Mouse (Mus musculus) embryonic facial prominence, embryonic 12.5 days (tissue): ENCODE results near the gene Acad11. TPM values are rescaled to one million over a fixed set of nuclear protein-coding genes. Genes with fewer than 3 reads are reported as not detected.

Source experiments
- ATAC-seq: fragments of 200-750 bp; cut with Nextera tagmentation; 2 replicates; pipeline ENCODE4 v1.8.0; 2017; ENCODE audit not compliant: insufficient number of reproducible peaks, insufficient read depth, low FRiP score, low TSS enrichment
- H3K27ac ChIP-seq: fragments of 300-500 bp; sonication (generic); 2 replicates; pipeline ENCODE4 v1.5.1; 2016; ENCODE audit warnings: mild to moderate bottlenecking
- H3K27me3 ChIP-seq: fragments of 300-500 bp; sonication (generic); 2 replicates; pipeline ENCODE4 v1.6.1; 2016; ENCODE audit warnings: mild to moderate bottlenecking, moderate library complexity
- H3K36me3 ChIP-seq: fragments of 300-500 bp; sonication (generic); 2 replicates; pipeline ENCODE4 v1.6.1; 2016; ENCODE audit warnings: mild to moderate bottlenecking
- H3K4me1 ChIP-seq: fragments of 300-500 bp; sonication (generic); 2 replicates; pipeline ENCODE4 v1.6.1; 2016
- H3K4me2 ChIP-seq: fragments of 300-500 bp; sonication (generic); replicated peaks from 2 replicates; pipeline ENCODE4 v1.6.1; 2016; ENCODE audit warnings: mild to moderate bottlenecking, moderate library complexity
- H3K4me3 ChIP-seq: fragments of 300-500 bp; sonication (generic); 2 replicates; pipeline ENCODE4 v1.5.1; 2016; ENCODE audit warnings: mild to moderate bottlenecking
- H3K9ac ChIP-seq: fragments of 300-500 bp; sonication (generic); 2 replicates; pipeline ENCODE4 v1.6.1; 2016; ENCODE audit warnings: mild to moderate bottlenecking, moderate library complexity
- H3K9me3 ChIP-seq: fragments of 300-500 bp; sonication (generic); 2 replicates; pipeline ENCODE4 v1.6.1; 2016; ENCODE audit warnings: mild to moderate bottlenecking, moderate library complexity
- WGBS: fragments of 180-500 bp; shearing (Covaris S2); methylation state at CpG from one replicate; pipeline ENCODE4 v1.1.7; 2016; 5-methylcytosine and 5-hydroxymethylcytosine counted together
- polyA plus RNA-seq: library from polyadenylated mRNA; unstranded; fragments of >200 nt; fragmentation: Nextera tagmentation; extraction: Ambion mirVana; gene quantifications from 2 replicates; pipeline ENCODE4 v1.2.1, GENCODE M21; 2016

The Acad11 gene
- polyA plus RNA-seq, 1 experiment from 2014 or later = 9.9 TPM

GRCm38 (mm10) chr9:104108571-104109143, 45.5 kb downstream of the Acad11 start:
- Histone ChIP-seq H3K36me3 (no peaks in the 10 kb centered on the region), H3K9ac (no peak overlapping the region), H3K4me2 (no peak overlapping the region), H3K27me3 (no peaks in the 10 kb centered on the region), H3K4me3 (no peak overlapping the region), H3K4me1 (0 out of 2 replicates have a peak, but pooled peaks cover 6% of the 10 kb centered on the region), H3K9me3 (peaks cover 5% of the 10 kb centered on the region; the same call in 1 of the 2 replicates), H3K27ac (0 out of 2 replicates have a peak overlapping the region, but pooled peaks have one; percentile 60)
- WGBS = 56% methylated on average over 2 of the region's 2 CpGs
- ATAC-seq = no peak

GRCm38 (mm10) chr9:104109151-104109550, 46.0 kb downstream of the Acad11 start:
- peaks cover 5% of the 10 kb centered on the region; the same call in 1 of the 2 replicates for H3K9me3 ChIP-seq
- H3K4me1 ChIP-seq = 0 out of 2 replicates have a peak, but pooled peaks cover 6% of the 10 kb centered on the region
- no peaks in the 10 kb centered on the region for H3K27me3 ChIP-seq
- 74% methylated on average over 5 of the region's 5 CpGs for WGBS
- H3K9ac ChIP-seq = no peak overlapping the region
- no peaks in the 10 kb centered on the region for H3K36me3 ChIP-seq
- 0 out of 2 replicates have a peak overlapping the region, but pooled peaks have one; percentile 60 for H3K27ac ChIP-seq
- ATAC-seq = no peak
- H3K4me3 ChIP-seq = no peak overlapping the region
- H3K4me2 ChIP-seq = no peak overlapping the region

GRCm38 (mm10) chr9:104123101-104123500, 59.9 kb downstream of the Acad11 start:
- Histone ChIP-seq H3K4me1 (peaks cover 6% of the 10 kb centered on the region), H3K27me3 (no peaks in the 10 kb centered on the region), H3K36me3 (no peaks in the 10 kb centered on the region), H3K4me3 (no peak overlapping the region), H3K9me3 (no peaks in the 10 kb centered on the region), H3K9ac (no peak overlapping the region), H3K27ac (peak overlapping the region; percentile 24; the same call in 1 of the 2 replicates), H3K4me2 (no peak overlapping the region)
- ATAC-seq = no peak
- WGBS = 61% methylated on average over 5 of the region's 5 CpGs

- Histone ChIP-seq H3K4me1 (peaks cover 1% of the 10 kb centered on the region), H3K9me3 (no peaks in the 10 kb centered on the region), H3K4me2 (no peak overlapping the region), H3K27ac (0 out of 2 replicates have a peak overlapping the region, but pooled peaks have one; percentile 24), H3K36me3 (no peaks in the 10 kb centered on the region), H3K9ac (no peak overlapping the region), H3K27me3 (no peaks in the 10 kb centered on the region), H3K4me3 (no peak overlapping the region)
- no peak for ATAC-seq
- 42% methylated on average over 5 of the region's 5 CpGs for WGBS
Observed at GRCm38 (mm10) chr9:104123622-104124021, 60.4 kb downstream of the Acad11 start.

DNA sequence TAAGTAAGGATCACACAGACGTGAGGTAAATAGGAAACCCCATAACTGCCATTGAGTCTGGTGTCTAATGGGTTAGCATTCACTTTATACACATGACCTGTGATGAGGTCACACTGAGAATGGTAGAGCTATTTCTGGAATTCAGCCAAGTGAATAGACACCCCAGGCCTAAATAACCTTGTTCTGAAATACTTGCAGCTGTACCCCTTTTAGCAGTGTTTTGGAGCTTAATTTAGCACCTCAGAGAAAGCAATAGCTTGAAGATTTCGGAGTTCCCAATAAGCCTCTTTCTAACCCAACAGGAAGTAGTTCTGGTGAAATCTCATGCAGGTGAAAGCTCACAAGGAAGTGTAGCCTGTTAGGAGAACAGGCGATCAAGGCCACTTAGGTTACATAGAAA, 63.7 kb downstream of the Acad11 start, which contains the start of gene Ackr4:
TSS of gene Ackr4 (minus strand) at position 101 of the 400 bp plus-strand sequence.
- Histone ChIP-seq H3K9me3 (no peaks in the 10 kb centered on the region), H3K36me3 (no peaks in the 10 kb centered on the region), H3K9ac (no peak within 1 kb of the TSS), H3K27ac (0 out of 2 replicates have a peak within 1 kb of the TSS, but pooled peaks have one; percentile 37), H3K4me3 (no peak within 1 kb of the TSS), H3K4me1 (no peaks in the 10 kb centered on the region; the same call in none of the 2 replicates), H3K4me2 (no peak within 1 kb of the TSS), H3K27me3 (no peaks in the 10 kb centered on the region)
- 71% methylated on average over 3 of the region's 3 CpGs for WGBS
- ATAC-seq = no peak

- no peaks in the 10 kb centered on the region for H3K36me3 ChIP-seq
- no peaks in the 10 kb centered on the region; the same call in none of the 2 replicates for H3K4me1 ChIP-seq
- WGBS = 74% methylated on average over 2 of the region's 2 CpGs
- ATAC-seq = no peak
- H3K9ac ChIP-seq = no peak overlapping the region
- H3K27ac ChIP-seq = no peak overlapping the region
- H3K4me2 ChIP-seq = no peak overlapping the region
- H3K27me3 ChIP-seq = no peaks in the 10 kb centered on the region
- H3K4me3 ChIP-seq = no peak overlapping the region
- H3K9me3 ChIP-seq = no peaks in the 10 kb centered on the region
Observed at GRCm38 (mm10) chr9:104128110-104128509, 64.9 kb downstream of the Acad11 start.

- H3K4me3 ChIP-seq = no peak overlapping the region
- no peaks in the 10 kb centered on the region for H3K9me3 ChIP-seq
- no peaks in the 10 kb centered on the region for H3K27me3 ChIP-seq
- WGBS = 84% methylated on average over 9 of the region's 9 CpGs
- H3K36me3 ChIP-seq = no peaks in the 10 kb centered on the region
- no peaks in the 10 kb centered on the region for H3K4me1 ChIP-seq
- H3K9ac ChIP-seq = no peak overlapping the region
- no peak for ATAC-seq
- no peak overlapping the region for H3K4me2 ChIP-seq
- H3K27ac ChIP-seq = no peak overlapping the region
Observed at GRCm38 (mm10) chr9:104130141-104130755, 67.1 kb downstream of the Acad11 start.

DNA sequence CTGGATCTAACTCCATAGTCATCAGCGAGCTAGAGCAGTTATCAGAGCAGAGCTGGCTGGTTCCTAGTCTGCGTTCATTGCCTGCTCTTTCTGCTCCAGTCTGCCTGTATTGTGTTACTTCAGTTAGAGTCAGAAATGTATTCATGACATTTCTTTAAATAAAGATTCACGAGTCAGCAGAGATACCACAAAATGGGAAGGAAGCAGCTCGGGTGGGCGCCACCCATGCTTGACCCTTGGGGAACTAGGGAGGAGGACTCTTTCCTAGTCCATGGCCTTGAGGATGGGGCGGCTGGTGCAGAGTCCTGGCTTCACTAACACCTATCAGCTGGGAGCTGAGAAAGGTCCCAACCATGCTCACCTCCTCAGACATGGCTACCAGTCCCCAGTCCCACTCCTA, 77.2 kb downstream of the Acad11 start:
- Histone ChIP-seq H3K9me3 (no peaks in the 10 kb centered on the region), H3K27me3 (no peaks in the 10 kb centered on the region), H3K4me1 (no peaks in the 10 kb centered on the region), H3K9ac (no peak overlapping the region), H3K36me3 (no peaks in the 10 kb centered on the region), H3K4me2 (no peak overlapping the region), H3K27ac (no peak overlapping the region), H3K4me3 (no peak overlapping the region)
- WGBS = 89% methylated on average over 6 of the region's 6 CpGs
- no peak for ATAC-seq

DNA sequence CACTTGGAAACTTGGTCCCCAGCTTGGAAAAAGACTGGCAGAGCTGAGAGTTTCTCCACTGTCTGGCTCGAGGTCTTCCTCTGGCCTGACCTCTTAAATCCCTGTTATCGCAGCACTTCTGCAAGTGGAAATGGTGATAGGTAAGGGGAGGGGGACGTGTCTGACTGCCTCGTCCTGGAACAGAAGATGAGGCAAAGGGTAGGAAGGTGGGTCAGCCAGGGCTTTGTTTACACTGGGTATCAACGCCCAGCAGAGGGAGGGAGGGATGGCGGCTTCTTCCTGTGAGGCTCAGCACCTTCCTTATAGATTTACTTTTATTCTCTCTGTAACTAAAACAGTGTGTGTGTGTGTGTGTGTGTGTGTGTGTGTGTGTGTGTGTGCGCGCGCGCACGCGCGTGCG, 79.6 kb downstream of the Acad11 start:
- Histone ChIP-seq H3K36me3 (no peaks in the 10 kb centered on the region), H3K27me3 (no peaks in the 10 kb centered on the region), H3K9me3 (no peaks in the 10 kb centered on the region), H3K4me1 (no peaks in the 10 kb centered on the region), H3K9ac (no peak overlapping the region), H3K4me3 (no peak overlapping the region), H3K4me2 (no peak overlapping the region), H3K27ac (no peak overlapping the region)
- no peak for ATAC-seq
- WGBS = 79% methylated on average over 14 of the region's 14 CpGs

DNA sequence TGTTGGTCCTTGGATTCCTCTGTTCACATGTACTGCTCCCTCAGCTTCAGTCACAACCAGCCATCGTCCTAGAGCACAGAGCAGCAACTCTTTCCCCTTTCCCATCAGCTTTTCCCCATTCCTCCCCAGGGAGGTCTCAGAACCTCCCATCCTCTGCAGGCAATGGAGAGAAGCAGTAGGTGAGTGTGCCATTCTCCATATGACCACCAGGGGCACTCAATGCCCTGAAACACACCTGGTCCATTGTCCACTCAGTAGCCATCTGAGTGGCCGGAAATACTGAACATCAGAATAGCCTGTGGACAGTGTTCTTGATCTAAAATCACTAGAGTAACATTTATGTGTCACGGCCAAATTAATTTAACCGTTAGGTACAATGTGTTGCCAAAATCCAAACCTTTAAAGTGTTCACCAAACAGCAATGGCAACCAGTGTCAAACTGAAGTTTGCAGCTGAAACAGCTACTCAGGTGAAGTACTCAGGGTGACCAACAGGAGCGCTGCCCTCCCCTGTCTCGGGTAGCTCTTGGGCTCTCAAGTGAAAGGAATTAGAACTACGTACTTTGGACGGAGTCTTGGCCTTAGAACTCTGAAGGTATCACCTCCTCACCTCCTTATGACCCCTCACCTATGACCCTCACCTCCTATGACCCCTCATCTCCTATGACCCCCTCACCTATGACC, 81.3 kb downstream of the Acad11 start:
- H3K4me3 ChIP-seq = no peak overlapping the region
- no peaks in the 10 kb centered on the region for H3K4me1 ChIP-seq
- no peak overlapping the region for H3K27ac ChIP-seq
- no peaks in the 10 kb centered on the region for H3K36me3 ChIP-seq
- no peak for ATAC-seq
- no peak overlapping the region for H3K9ac ChIP-seq
- H3K27me3 ChIP-seq = no peaks in the 10 kb centered on the region
- H3K4me2 ChIP-seq = no peak overlapping the region
- 73% methylated on average over 8 of the region's 8 CpGs for WGBS
- H3K9me3 ChIP-seq = no peaks in the 10 kb centered on the region

- ATAC-seq = no peak
- Histone ChIP-seq H3K4me2 (no peak overlapping the region), H3K27ac (no peak overlapping the region), H3K9ac (no peak overlapping the region), H3K4me1 (no peaks in the 10 kb centered on the region), H3K36me3 (peaks cover 18% of the 10 kb centered on the region), H3K27me3 (no peaks in the 10 kb centered on the region), H3K4me3 (no peak overlapping the region), H3K9me3 (no peaks in the 10 kb centered on the region)
- WGBS = 87% methylated on average over 7 of the region's 7 CpGs
Observed at GRCm38 (mm10) chr9:104146683-104147082, 83.5 kb downstream of the Acad11 start.

DNA sequence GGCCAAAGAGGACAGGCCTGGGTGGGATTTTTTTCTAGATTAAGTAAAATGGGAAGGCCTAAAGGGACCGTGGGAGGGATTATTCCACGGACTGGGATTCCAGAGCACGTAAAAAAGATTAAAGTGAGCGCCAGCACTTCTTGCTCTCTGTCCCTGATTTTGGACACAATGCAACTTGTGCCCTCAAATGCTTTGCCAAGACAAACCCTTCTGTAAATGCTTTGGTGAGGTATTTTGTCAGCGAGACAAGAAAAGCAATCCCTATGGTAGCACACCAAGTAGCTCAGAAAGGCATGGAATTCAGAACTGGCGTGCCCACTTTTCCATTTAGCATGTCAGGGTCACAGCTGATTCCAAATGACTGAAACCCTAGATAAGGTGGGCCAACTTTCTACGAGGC, 85.8 kb downstream of the Acad11 start:
- no peak overlapping the region for H3K4me3 ChIP-seq
- H3K36me3 ChIP-seq = peaks cover 40% of the 10 kb centered on the region
- H3K9me3 ChIP-seq = no peaks in the 10 kb centered on the region
- no peak overlapping the region for H3K9ac ChIP-seq
- H3K4me1 ChIP-seq = no peaks in the 10 kb centered on the region
- H3K27ac ChIP-seq = no peak overlapping the region
- 95% methylated on average over 7 of the region's 7 CpGs for WGBS
- no peak for ATAC-seq
- no peaks in the 10 kb centered on the region for H3K27me3 ChIP-seq
- H3K4me2 ChIP-seq = no peak overlapping the region
